Mouse (Mus musculus): ENCODE measurements around the gene Gnat2. TPM values are rescaled to one million over a fixed set of nuclear protein-coding genes. Genes with fewer than 3 reads are reported as not detected.
A peak's percentile ranks its signal among the peaks of the same experiment; 100 is the strongest.

Gene Gnat2
- total and polyA plus RNA-seq, 2 experiments from 2014 or later = 0.25 TPM; not detected in 1

DNA sequence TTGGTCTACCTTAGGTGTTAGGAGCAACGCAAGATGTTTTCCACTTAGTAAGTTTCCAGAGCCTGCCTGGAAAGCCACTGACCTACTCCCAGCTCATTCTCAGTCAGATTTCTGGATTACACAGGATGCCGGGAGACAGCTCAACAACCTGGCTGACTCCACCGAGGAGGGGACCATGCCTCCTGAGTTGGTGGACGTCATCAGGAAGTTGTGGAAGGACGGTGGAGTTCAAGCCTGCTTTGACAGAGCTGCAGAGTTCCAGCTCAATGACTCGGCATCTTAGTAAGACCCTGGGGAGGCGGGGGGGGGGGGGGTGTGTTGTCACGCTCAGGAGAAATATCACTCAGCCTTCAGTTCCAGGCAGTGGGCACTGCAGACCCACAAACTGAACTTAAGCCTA is 3.6 kb downstream of the Gnat2 start:
- H3K4me2 ChIP-seq (ENCODE audit: low read depth, low read length) = no peak overlapping the region
- H3K9ac ChIP-seq (replicated peaks; ENCODE audit: low read length) = no peak overlapping the region
- WGBS = 70% methylated on average over 8 of the region's 8 CpGs
- no peak for ATAC-seq
- no peaks in the 10 kb centered on the region for H3K9me3 ChIP-seq (ENCODE audit: low read length)
- H3K4me3 ChIP-seq (ENCODE audit: low read length) = no peak overlapping the region
- no peak overlapping the region for H3K27ac ChIP-seq
- no peaks in the 10 kb centered on the region for H3K36me3 ChIP-seq (ENCODE audit: insufficient read depth, low read length)
- no peaks in the 10 kb centered on the region for H3K27me3 ChIP-seq (ENCODE audit: insufficient read depth, low read length)
- no peak for DNase-seq (ENCODE audit: low spot score)
- no peak for TF ChIP-seq CTCF (IDR thresholded peaks at IDR 0.05; ENCODE audit: low read depth)
- no peaks in the 10 kb centered on the region for H3K4me1 ChIP-seq (ENCODE audit: insufficient read depth, low read length)

DNA sequence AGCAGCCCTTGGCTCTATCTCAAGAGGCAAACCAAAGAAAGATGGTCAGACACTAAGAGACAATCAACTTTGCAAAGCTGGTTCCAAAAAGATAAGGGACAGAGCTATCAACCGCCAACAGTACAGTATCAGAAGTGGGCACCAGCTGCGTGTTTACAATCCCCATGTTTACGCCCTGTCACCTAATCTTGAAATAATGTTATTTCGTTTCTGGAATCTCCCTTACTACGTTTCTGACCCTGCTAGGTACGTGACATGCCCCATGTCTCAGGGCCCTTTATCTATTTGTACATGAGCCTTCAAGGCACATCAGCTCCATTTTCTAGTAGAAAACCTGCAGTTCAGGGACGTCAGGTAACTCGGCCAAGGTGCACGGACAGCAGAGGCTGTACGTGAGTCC is 4.1 kb downstream of the Gnat2 start:
- no peak overlapping the region for H3K9ac ChIP-seq (replicated peaks; ENCODE audit: low read length)
- TF ChIP-seq CTCF (IDR thresholded peaks at IDR 0.05; ENCODE audit: low read depth) = no peak
- ATAC-seq = no peak
- H3K27ac ChIP-seq = no peak overlapping the region
- no peaks in the 10 kb centered on the region for H3K9me3 ChIP-seq (ENCODE audit: low read length)
- no peaks in the 10 kb centered on the region for H3K27me3 ChIP-seq (ENCODE audit: insufficient read depth, low read length)
- DNase-seq (ENCODE audit: low spot score) = no peak
- no peak overlapping the region for H3K4me3 ChIP-seq (ENCODE audit: low read length)
- H3K4me1 ChIP-seq (ENCODE audit: insufficient read depth, low read length) = no peaks in the 10 kb centered on the region
- no peak overlapping the region for H3K4me2 ChIP-seq (ENCODE audit: low read depth, low read length)
- H3K36me3 ChIP-seq (ENCODE audit: insufficient read depth, low read length) = no peaks in the 10 kb centered on the region
- WGBS = 93% methylated on average over 10 of the region's 10 CpGs

DNA sequence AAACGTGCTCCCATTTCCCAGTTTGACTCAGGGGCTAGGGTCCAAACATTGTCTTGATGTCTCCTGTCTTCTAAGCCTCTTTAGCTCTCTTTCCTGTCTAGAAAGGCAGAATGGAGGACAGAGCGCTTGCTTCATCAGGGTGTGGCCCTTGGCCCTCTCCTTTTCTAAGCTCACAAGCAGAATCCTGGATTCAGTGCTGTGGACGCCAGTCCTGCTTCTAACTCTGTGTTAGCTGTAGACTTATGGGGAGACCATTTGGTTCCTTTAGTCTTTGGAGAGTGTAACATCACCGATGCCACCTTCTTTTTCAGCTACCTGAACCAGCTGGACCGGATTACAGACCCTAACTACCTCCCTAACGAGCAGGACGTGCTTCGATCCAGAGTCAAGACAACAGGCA is 5.1 kb downstream of the Gnat2 start:
- no peaks in the 10 kb centered on the region for H3K36me3 ChIP-seq (ENCODE audit: insufficient read depth, low read length)
- H3K27me3 ChIP-seq (ENCODE audit: insufficient read depth, low read length) = no peaks in the 10 kb centered on the region
- H3K4me1 ChIP-seq (ENCODE audit: insufficient read depth, low read length) = no peaks in the 10 kb centered on the region
- no peak overlapping the region for H3K4me3 ChIP-seq (ENCODE audit: low read length)
- no peak overlapping the region for H3K4me2 ChIP-seq (ENCODE audit: low read depth, low read length)
- no peaks in the 10 kb centered on the region for H3K9me3 ChIP-seq (ENCODE audit: low read length)
- no peak overlapping the region for H3K9ac ChIP-seq (replicated peaks; ENCODE audit: low read length)
- TF ChIP-seq CTCF (IDR thresholded peaks at IDR 0.05; ENCODE audit: low read depth) = no peak
- no peak overlapping the region for H3K27ac ChIP-seq
- no peak for ATAC-seq
- 89% methylated on average over 8 of the region's 8 CpGs for WGBS
- no peak for DNase-seq (ENCODE audit: low spot score)

DNA sequence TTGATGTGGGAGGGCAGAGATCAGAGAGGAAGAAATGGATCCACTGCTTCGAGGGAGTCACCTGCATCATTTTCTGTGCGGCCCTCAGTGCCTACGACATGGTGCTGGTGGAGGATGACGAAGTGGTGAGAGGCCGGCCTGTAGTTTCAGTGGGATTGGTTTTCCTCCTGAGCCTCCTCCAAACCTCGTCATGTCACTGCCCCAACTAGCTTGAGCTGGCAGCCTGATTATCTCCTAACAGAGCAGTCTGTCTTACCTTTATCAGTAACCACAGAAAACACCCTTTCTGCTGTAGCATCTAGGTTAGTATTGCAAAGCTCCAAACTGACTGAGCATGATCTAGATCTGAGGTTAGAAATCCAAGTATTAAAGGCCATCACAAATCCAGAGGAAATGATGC is 5.7 kb downstream of the Gnat2 start:
- no peaks in the 10 kb centered on the region for H3K4me1 ChIP-seq (ENCODE audit: insufficient read depth, low read length)
- no peak overlapping the region for H3K4me2 ChIP-seq (ENCODE audit: low read depth, low read length)
- ATAC-seq (no peak), DNase-seq (ENCODE audit: low spot score) (no peak)
- no peak overlapping the region for H3K4me3 ChIP-seq (ENCODE audit: low read length)
- H3K9ac ChIP-seq (replicated peaks; ENCODE audit: low read length) = no peak overlapping the region
- H3K9me3 ChIP-seq (ENCODE audit: low read length) = no peaks in the 10 kb centered on the region
- no peak overlapping the region for H3K27ac ChIP-seq
- H3K27me3 ChIP-seq (ENCODE audit: insufficient read depth, low read length) = no peaks in the 10 kb centered on the region
- TF ChIP-seq CTCF (IDR thresholded peaks at IDR 0.05; ENCODE audit: low read depth) = no peak
- 84% methylated on average over 6 of the region's 6 CpGs for WGBS
- H3K36me3 ChIP-seq (ENCODE audit: insufficient read depth, low read length) = no peaks in the 10 kb centered on the region

DNA sequence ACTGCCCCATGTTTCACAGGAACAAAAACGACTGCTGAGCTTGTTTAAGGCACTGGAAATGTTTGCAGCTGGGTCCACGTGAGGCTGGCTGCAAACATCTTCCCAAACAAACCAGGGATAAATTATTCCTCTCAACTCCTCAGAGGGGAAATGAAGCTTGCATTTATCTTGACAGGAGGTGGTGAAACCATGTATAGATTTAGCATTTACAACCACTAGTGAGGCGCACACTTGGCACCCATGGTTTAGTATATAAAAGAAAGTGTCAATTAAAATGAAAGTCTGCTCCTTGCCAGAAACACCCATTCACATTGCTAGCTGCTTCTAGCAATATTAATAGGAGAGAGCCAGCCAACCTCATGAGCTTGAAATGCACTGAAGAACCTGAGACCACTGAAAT is 9.0 kb downstream of the Gnat2 start:
- Histone ChIP-seq H3K4me2 (ENCODE audit: low read depth, low read length) (no peak overlapping the region), H3K9me3 (ENCODE audit: low read length) (no peaks in the 10 kb centered on the region), H3K27me3 (ENCODE audit: insufficient read depth, low read length) (no peaks in the 10 kb centered on the region), H3K27ac (0 out of 2 replicates have a peak overlapping the region, but pooled peaks have one; percentile 32), H3K9ac (replicated peaks; ENCODE audit: low read length) (no peak overlapping the region), H3K4me1 (ENCODE audit: insufficient read depth, low read length) (no peaks in the 10 kb centered on the region), H3K36me3 (ENCODE audit: insufficient read depth, low read length) (no peaks in the 10 kb centered on the region), H3K4me3 (ENCODE audit: low read length) (no peak overlapping the region)
- DNase-seq (ENCODE audit: low spot score) (peak; percentile 24), ATAC-seq (no peak; the same call in 1 of the 2 replicates)
- WGBS = 26% methylated on average over 3 of the region's 3 CpGs
- TF ChIP-seq CTCF (IDR thresholded peaks at IDR 0.05; ENCODE audit: low read depth) = no peak

DNA sequence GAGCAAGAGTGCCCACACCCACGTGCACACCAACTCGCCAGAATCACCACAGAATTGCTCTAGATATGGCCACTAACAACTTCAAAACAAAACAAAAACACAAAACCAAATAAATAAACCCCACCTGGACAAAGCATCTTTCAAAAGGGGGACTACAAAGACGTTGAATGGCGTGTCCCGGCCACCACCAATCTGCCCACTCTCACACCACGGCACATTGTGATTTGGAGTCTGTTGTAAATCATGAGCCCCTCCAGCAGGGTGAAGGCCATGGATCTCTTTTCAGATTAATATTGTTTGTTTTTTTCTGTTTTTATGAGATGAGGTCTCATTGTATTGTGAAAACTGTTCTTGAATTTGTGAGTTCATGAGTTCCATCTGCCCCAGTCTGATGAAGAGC is 9.5 kb downstream of the Gnat2 start:
- H3K27me3 ChIP-seq (ENCODE audit: insufficient read depth, low read length) = no peaks in the 10 kb centered on the region
- 0 out of 2 replicates have a peak overlapping the region, but pooled peaks have one; percentile 32 for H3K27ac ChIP-seq
- no peak overlapping the region for H3K9ac ChIP-seq (replicated peaks; ENCODE audit: low read length)
- no peaks in the 10 kb centered on the region for H3K36me3 ChIP-seq (ENCODE audit: insufficient read depth, low read length)
- no peaks in the 10 kb centered on the region for H3K4me1 ChIP-seq (ENCODE audit: insufficient read depth, low read length)
- H3K9me3 ChIP-seq (ENCODE audit: low read length) = no peaks in the 10 kb centered on the region
- ATAC-seq (no peak), DNase-seq (ENCODE audit: low spot score) (no peak)
- 78% methylated on average over 6 of the region's 6 CpGs for WGBS
- H3K4me2 ChIP-seq (ENCODE audit: low read depth, low read length) = no peak overlapping the region
- no peak for TF ChIP-seq CTCF (IDR thresholded peaks at IDR 0.05; ENCODE audit: low read depth)
- H3K4me3 ChIP-seq (ENCODE audit: low read length) = no peak overlapping the region

DNA sequence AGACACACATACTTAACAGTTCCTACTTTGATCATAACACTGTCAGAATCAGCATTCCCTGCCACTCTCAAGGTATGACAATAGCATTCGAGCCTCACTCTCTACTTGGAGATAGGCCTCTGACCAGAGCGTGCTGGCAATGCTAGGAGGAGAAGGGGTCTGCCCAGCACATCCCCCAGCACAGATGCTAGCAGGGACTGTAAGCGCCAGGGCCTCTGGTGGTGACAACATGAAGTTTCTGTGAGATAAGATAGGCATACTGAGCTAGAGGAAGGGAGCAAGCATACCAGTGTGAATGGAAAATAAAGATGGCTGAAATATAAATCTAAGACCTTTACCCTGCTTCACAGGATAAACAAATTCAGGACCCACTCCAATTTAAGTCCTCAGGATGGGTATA is 12.7 kb downstream of the Gnat2 start:
- WGBS = 87% methylated on average over 3 of the region's 3 CpGs

More for the DNA sequence above, 12.7 kb downstream of the Gnat2 start:
- H3K4me2 ChIP-seq (ENCODE audit: low read depth, low read length) = no peak overlapping the region
- H3K27ac ChIP-seq = no peak overlapping the region
- no peaks in the 10 kb centered on the region for H3K27me3 ChIP-seq (ENCODE audit: insufficient read depth, low read length)
- no peaks in the 10 kb centered on the region; the same call in 1 of the 2 replicates for H3K36me3 ChIP-seq (ENCODE audit: insufficient read depth, low read length)
- no peak overlapping the region for H3K9ac ChIP-seq (replicated peaks; ENCODE audit: low read length)
- 0 out of 2 replicates have a peak, but pooled peaks have one; percentile 59 for ATAC-seq
- H3K4me1 ChIP-seq (ENCODE audit: insufficient read depth, low read length) = no peaks in the 10 kb centered on the region
- no peaks in the 10 kb centered on the region for H3K9me3 ChIP-seq (ENCODE audit: low read length)
- peak; percentile 19; the same call in 1 of the 2 replicates for TF ChIP-seq CTCF (IDR thresholded peaks at IDR 0.05; ENCODE audit: low read depth)
- H3K4me3 ChIP-seq (ENCODE audit: low read length) = no peak overlapping the region
- no peak for DNase-seq (ENCODE audit: low spot score)
